Mouse (Mus musculus): ENCODE measurements at regions not wholly inside any gene's neighbourhood (a gene's known extent, or its start where the extent isn't known, plus 50 kb on each side); places are given as distances from the start of the nearest gene placed in this dataset.

DNA sequence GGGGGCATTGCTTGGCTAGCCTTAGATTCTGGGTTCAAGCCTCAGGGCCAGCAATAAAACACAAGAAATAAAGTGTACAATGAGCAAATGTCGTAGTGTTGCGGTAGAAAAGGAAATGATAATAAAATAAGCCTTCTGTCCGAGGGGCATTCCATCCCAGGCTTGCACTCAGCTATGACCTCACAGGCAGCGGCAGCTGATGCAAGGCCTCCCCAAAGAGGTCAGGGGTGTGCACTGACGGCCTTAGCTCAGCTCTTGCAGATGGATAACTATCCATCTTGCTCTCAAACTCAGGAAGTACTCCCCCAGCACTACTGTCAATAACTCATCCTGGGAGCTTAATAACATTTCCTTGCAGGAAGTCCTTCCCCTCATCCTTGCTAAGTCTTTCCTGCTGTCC, 314.4 kb upstream of the Tbx3 start:
- DNase-seq = no peak

DNA sequence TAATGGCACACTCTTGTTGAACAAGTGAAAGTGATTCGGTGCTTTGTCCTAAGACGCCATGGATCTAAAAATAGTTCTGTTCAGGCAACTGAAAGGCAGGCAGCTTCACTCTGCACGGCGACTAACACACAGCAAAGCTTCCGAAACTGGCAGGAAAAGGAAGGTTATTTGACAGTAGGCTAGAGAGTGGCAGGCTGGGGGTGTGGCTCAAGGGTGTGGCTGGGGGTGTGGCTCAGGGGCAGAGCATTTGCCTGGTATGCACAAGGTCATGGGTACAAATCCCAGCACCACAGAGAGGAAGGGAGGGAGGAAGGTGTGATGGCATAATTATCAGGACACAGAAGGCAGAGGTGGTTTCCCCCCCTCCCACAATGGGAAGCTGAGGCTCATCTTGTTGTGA, 310.8 kb upstream of the Tbx3 start:
- DNase-seq = no peak

DNA sequence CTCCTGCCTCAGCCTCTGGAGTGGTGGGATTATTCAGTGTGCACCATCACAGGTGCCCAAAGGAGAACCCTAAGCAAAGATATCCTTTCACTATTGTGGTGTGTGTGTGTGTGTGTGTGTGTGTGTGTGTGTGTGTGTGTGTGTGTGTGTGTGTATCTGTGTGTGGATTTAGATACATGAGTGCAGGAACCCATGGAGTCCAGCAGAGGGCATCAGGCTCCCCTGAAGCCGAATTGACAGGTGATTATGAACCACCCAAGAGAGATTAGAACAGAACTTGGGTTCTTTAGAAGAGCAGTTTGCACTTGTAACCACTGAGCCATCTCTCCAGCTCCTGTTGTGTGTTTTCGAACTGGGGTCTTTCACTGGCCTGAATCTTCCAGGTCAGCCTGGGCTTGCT, 310.1 kb upstream of the Tbx3 start:
- DNase-seq = no peak

- DNase-seq = peak in 1 of 2 experiments; percentile 30
Measured at GRCm38 (mm10) chr5:119361406-119362044, 308.9 kb upstream of the Tbx3 start.

DNA sequence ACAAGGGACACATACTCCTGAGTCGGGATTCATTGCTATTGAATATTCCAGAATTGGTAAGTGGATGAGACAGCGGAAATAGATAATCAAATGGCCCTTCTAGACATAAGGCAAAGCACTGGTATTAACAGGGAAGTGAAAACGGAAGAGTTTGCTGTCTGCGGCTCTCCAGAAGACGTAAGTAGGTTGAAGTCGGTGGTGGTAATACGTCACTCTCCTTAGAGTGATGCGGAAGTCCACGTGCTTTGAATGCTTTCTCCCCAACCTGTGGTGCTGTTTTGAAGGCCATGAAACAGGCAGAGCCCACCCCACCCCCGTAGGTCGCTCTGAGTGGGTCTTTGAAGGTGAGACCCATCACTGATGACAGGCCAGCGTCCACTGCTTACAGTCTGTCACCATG, 308.0 kb upstream of the Tbx3 start:
- peak in 1 of 2 experiments; percentile 31 for DNase-seq

- DNase-seq = no peak
Measured at GRCm38 (mm10) chr5:119364250-119364649, 306.2 kb upstream of the Tbx3 start.

DNA sequence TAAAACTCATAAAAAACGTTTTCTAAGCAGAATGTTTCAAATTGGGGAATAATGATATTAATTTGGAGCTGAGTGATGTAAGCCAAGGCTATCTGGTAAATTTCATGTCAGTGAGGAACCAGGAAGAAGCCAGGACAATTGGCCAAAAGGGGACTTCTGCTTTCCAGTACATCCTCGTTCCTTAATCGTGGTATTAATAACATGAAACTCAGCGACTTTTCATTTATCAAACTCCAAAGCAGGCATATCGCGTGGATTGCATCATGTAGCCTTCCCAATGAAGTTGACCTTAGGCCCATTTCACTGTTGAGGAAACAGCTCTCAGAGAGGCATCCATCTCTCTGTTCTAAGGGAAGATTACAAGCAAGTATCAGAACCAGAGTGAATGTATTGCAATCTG, 305.3 kb upstream of the Tbx3 start:
- peak in 1 of 2 experiments; percentile 20 for DNase-seq

DNA sequence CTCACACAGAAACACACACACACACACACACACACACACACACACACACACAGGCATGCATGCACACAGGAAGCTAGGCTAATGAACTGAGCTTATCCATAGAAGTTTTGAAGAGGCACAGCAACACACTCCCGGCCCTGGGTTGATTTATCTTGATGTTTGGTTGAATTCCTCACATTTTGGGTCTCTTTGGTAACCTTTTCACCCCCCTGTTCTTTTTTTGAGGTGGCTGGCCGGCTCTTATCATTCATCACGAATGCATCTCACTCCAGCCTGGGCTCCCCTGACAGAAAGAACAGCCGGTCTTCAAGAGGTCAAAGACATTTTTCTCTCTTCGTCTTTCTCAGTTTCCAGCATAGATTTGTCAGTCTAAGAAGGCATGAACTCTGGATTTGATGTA, 304.2 kb upstream of the Tbx3 start:
- no peak for DNase-seq

GRCm38 (mm10) chr5:119370481-119370880, 300.0 kb upstream of the Tbx3 start:
- no peak for DNase-seq

- DNase-seq = no peak
Measured at GRCm38 (mm10) chr5:119370931-119371330, 299.5 kb upstream of the Tbx3 start.

DNA sequence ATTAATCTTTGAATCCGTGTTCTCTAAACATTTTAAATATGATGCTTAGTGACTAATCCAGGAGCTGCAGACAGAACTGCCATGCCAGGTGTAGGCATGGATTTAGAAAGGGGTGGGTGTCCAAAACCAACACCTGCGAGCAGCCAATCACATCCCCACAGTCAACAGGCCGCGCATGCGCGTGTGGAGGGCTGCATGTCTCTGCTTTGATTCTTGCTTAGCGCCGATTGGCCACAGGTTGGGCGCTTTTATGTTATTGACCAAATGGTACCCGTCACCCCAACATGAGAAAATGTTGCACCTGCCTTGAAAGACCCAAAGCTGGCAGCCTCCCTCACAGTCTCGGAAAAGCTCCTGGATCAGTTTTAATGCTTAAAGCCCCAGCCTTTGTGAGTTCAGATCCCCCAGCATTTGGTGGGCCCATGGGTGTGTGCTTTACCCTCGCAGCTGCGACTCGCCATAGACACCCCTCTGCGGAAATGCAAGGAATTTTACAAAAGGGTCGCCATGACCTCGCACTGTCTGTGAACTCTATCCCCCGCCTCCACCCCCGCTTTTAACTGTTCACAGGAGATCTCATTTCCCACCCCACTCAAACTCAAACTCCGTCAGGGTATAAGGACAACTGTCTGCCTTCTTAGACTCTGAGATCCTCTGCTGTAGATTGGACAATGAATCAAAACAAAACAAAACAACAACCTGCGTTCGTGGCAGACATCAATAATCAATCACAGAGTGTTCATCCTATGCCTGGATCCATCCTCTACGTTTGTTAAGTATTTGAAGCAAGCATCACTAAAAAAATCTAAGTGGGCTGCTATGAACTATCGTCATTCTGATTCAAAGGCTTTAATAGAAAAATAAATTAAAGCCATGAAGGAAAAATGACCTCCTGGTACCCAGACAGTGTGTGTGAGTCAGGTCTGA, 296.4 kb upstream of the Tbx3 start:
- no peak for DNase-seq

DNA sequence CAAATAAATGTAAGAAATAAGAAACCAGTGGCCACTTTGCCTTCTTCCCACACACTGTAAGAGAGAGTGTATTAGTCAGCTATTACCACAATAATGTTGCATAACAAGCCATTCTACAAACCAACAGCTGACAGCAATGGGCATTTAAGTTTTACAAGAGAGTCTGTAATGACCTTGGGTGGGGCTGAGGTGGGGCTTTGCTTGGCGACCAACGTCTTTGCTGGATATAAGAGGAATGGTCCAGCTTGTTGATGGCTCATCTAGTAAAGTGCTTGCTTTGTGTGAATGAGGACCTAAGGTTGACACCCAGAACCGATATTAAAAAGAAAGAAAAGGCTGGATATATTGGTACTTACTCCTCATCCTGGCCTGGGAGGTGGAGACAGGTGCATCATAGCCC, 295.6 kb upstream of the Tbx3 start:
- no peak for DNase-seq

- no peak for DNase-seq
Measured at GRCm38 (mm10) chr5:119378261-119378660, 292.2 kb upstream of the Tbx3 start.

- no peak for DNase-seq
Measured at GRCm38 (mm10) chr5:119379915-119380432, 290.5 kb upstream of the Tbx3 start.

DNA sequence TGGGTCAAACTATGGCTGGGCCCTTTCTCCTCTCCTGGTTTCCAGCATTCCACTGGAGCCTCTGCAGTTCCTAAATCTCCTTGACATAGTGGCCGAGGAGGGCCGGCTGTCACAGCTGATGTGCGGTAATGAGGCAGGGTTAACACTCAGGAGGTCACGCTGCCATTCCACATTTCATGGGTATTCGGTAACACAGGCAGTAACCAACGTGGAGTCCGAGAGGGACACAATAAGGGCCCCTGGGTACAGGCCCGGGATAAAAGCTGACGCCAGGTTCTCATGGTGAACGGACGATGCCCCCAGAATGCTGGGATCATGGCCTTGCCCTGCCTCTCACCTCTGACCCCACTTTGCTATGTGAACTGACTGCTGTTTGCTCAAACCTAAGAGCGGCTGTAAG, 289.0 kb upstream of the Tbx3 start:
- no peak for DNase-seq

- DNase-seq = no peak
Measured at GRCm38 (mm10) chr5:119385506-119385905, 285.0 kb upstream of the Tbx3 start.

GRCm38 (mm10) chr5:119386821-119387220, 283.6 kb upstream of the Tbx3 start:
- no peak for DNase-seq

- no peak for DNase-seq
Measured at GRCm38 (mm10) chr5:119387261-119387660, 283.2 kb upstream of the Tbx3 start.

GRCm38 (mm10) chr5:119388841-119389240, 281.6 kb upstream of the Tbx3 start:
- DNase-seq = no peak

DNA sequence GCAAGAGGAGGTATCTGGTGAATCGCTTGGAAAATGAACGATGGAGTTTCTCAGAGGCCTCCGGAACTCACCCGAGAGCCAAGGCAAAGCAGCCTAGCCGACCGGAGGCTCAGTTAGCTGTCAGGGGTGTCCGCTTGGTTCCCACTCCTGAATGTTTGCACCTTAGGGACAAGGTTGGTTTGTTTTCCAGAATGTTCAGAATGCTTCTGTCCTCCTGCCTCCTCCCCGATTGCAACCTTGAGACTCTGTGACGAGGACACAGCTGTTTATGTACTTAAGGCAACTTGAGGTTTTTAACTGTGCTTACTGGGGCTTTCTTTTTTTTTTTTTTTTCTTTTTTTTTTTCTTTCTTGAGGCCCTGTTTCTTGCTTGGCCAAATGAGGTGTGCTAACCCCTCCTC, 281.1 kb upstream of the Tbx3 start:
- DNase-seq = peak in 1 of 2 experiments; percentile 4

DNA sequence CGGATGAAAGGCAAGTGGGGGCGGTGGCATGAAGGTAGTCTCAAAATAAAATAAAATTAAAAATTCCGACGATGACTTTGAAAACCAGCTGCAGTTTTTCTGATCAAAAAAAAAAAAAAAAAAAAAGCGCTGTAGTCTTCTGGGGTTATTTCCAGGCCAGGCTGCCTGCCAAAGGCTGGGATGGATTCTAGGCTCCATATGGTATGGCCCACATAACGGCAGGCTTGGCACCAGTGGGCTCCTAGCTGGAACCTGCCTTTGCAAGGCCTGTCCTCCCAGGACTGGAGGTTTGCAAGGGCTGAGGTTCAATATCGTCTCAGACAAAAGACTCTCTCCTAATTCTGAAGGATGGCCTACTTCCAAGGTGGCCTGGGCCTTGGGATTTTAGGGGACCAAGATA, 280.6 kb upstream of the Tbx3 start:
- no peak for DNase-seq

DNA sequence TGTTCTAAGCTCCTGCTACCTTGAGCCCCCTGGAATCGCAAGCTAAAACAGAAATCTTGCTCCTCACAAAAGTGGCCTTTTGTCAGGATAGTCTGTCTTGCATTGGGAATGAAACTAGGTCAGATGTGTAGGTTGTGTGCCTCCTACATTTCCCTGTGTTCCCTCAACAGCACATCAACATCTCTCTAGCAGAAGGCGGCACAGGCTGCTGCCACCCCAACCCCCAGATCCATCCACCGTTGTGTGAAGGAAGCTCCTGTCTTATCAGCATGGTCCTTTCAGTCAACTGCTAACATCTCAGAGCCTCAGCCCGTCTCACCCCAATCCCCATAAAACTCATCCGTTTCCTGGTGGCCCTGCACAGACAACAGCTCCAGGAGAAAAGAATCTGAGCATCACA, 272.0 kb upstream of the Tbx3 start:
- no peak for DNase-seq

DNA sequence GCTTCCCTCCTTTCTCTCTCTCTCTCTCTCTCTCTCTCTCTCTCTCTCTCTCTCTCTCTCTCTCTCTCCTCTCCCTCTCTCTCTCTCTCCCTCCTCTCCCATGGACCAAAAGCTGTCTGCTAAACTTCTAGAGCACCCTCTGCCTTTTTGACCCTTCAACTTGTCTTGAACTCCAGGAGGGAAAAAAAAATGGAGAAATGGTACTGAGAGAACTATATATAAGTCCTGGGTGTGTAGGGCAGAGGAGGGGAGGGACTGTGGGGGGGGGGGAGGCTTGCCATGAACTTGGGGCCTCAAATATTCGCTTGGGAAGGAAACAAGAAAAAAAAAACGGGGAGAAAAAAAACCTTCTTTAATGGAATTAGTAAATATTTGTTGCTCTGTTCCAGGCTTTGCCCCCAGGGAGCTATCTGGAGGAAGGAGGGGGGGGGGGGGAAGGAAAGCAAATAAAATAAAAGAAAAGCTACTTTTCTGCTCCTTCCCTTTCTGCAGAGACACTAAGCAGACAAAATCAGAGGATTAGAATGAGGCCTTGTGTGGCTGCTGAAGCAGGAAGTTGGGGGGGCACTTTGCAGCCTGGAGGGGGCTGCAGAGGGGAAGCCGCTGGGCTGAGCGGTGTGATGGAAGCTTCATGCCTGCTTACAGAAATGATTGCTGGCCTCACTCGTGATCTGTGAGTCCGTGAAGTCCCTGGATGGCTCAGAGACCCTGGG, 270.1 kb upstream of the Tbx3 start:
- DNase-seq = peak in 1 of 2 experiments; percentile 13
